Mouse (Mus musculus): ENCODE measurements around the gene 3100002H09Rik.

3100002H09Rik gene

DNA sequence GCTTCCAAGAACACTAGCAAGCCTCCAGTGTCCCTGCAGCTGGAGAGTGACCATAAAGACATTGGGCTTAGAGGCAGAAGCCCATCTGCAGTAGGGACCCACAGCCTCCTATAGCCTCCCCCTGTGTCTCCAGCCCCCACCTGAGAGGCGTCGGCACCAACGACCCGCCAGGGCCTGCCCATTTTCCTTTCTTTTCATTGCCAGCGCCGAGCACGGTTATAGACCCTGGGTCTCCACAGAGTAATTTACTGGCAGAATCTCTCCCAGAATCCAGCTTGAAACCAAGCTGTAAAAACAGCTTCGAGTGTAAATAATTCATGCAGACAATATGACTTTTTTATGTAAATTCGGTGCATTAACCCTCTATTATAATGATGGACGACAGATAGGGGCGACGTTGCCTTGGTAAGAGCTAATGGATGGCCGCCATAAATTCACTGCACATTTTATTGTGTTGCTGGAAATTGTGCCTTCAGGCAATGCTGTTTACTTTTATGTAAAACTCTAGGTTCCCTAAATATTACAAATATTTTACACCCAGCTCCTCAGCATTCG, 4.9 kb upstream of the 3100002H09Rik start:
- no peak for DNase-seq (ENCODE audit: low spot score in 2 of 2)

DNA sequence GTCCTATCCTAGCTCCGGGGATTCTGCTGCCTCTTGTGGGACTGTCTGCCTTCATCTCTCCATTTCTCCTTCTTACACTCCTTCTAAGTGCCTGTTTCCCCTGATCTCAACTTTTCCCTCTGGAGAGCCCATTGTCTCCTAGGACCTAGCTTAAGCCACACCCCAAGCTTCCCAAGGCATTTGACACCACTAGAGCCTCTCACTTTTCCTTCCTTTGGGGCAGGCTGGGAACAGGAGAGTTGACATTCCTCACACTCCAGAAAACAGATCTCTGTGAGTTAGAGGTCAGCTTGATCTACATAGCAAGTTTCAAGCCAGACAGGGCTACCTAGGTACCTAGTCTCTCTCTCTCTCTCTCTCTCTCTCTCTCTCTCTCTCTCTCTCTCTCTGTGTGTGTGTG, 3.6 kb upstream of the 3100002H09Rik start:
- DNase-seq (ENCODE audit: low spot score in 2 of 2) = no peak

DNA sequence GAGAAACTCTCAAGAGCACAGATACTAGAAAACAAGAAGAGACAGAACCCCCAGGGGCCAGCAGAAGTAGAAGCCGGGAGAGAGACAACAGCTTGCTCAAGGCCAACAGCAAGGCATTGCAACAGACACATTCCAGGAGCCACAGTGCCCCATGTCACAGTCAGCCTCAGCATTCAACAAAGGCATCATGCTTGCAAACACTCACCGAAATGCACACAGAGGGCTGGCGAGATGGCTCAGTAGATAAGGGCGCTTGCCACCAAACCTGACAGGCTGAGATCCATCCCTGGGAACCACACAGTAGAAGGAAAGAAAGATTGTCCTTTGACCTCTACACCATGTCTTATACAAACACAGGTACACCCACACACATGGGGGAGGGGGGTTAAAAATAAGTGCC, 1.2 kb upstream of the 3100002H09Rik start:
- DNase-seq (ENCODE audit: low spot score in 2 of 2) = no peak

DNA sequence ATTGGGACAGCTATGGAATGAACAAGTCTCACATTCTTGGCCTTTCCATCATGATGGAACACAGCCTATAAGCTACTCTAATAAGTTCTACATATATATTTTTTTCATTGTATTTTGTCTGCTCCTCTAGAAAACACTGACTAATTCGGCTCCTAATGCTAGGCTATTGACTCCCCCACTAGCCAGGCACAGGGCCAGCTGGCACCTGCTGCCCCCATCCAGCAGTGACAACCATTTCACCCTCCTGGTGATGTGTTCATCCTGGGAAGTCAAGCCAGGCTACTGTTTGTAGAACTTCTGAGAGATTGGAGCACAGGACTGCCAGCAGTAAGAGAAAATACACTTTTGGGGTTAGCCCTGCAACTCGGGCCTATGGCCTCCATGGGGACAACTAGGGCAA, 537 bp downstream of the 3100002H09Rik start:
- DNase-seq (ENCODE audit: low spot score in 2 of 2) = no peak

DNA sequence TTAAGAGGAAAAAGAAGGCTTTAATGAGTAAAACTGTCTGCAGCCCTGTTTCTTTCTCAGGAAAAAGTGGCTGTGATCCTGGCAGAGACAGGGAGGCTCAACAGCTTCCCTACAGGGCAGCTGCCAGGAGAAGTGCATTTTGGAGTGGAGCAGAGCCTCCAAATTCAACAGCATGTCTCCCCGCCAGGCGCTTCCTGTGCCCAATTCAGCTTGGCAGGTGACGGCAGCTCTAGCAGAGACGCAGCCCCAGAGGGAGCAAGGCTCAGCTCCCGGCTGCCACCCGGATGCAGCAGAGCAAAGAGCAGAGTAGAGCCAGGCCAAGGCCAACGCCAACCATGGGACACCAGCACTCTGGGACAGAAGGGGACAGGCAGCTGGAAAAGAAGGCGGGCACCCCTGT, 3.4 kb downstream of the 3100002H09Rik start:
- no peak for DNase-seq (ENCODE audit: low spot score in 2 of 2)

DNA sequence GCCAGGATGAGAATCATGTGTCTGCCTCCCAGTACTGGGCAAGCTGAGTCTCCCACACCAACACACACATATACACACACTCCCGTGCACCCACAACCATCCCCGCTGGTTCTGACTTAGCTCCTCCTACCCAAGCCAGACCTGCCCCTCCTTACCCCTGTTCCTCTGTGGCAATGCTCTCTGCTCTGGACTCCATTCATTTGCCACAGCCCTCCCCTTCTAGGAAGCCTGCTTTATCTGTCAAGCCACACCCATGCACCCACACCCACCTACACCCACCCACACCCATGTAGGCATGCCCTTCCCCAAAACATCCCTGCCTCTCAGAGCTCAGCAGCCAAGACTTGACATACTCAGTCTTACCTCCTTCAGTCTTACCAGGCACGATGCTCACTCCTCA, 4.4 kb downstream of the 3100002H09Rik start:
- DNase-seq (ENCODE audit: low spot score in 2 of 2) = peak; percentile 22 to 54

DNA sequence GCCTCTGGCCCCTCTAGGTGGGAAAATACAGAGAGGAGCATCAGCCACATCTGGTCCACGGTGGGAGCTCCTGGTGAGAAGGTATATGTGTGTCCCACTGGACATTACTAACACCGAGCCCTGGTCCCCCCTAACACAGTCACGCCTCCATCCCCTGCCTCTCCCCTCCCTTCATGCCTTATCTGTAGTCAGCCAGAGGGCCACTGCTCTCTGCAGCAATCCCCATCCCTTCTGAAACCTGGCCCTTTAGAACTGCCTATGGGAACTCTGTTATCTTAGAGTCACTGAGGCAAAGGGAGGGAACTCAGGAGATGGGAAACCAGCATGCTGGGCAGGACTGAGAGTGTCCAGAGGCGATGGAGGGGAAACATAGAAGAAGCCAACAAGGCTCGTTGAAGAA, 5.3 kb downstream of the 3100002H09Rik start:
- DNase-seq (ENCODE audit: low spot score in 2 of 2) = peak in 1 of 2 experiments; percentile 4

DNA sequence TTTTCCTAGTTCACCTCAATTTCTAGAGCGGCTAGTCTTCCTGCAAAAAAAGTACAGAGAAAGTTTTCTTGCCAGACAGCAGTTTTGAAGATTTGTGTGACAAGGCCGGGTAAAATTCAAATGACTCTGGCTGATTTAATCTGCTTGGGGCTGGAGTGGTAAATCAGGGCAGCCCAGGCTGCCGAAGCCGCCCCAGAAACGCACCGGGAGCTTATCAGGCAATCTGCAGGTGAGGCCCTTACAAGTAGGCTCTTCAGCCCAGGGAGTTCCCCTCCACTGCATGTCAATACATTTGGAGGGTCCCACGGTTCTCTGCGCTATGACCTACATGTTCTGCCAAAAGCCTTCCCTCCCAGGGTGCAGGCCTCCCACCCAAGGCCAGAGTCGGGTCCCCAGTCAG, 6.9 kb downstream of the 3100002H09Rik start:
- DNase-seq (ENCODE audit: low spot score in 2 of 2) = no peak

DNA sequence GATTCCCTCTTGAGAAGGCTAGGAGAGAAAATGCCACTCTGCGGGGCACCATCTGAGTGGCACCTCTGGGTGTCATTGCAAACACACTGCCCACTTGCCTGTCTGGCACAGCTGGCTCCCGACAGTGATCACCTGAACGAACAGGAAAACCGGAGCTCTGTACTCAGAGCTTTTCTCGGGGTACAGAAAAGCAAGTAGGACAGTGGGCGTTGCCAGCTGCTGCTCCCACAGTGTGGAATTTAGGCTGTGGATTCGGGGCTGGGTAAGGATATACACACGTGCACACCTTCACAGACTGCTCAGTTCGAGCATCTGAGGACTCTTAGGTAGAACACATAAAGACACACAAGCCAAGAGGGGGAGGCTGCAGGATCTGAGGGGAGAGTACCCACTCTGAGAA, 14.7 kb downstream of the 3100002H09Rik start:
- no peak for DNase-seq (ENCODE audit: low spot score in 2 of 2)

DNA sequence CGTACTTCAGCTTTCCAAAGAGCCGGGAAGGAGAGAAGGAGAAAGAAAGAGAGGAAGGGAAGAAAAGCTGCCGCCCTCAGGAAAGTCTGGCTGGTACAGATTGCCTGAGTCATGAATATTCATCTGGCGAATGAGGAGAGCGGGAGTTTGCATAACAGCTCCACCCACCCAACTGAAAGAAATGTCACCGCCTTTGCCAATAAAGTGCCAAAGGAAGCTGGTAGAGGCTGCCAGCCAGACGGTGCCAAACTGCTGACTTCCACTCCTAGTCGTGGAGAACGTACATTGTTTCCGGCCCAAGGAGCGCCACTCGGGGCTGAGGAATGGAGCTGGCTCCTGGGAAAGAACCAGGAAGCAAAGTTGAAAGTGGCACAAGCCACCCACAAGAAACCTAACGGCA, 15.7 kb downstream of the 3100002H09Rik start:
- DNase-seq (ENCODE audit: low spot score in 2 of 2) = no peak

DNA sequence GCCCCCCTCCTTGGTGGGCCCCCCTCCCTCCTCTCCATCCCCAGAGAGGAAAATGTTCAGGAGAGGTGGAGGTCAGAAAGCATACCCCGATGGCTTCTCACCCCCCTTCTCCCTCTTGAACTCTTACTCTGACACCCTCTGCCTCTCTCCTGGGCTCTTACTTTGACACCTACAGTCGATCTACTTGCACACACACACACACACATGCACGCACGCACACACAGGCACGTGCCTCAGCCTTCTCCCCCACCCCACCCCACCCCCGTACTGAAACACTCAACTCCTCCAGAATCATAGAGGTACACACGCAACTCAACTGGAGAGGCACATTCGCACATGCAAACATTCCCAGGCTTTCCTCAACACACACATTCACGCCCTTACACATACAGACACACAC, 16.9 kb downstream of the 3100002H09Rik start:
- no peak for DNase-seq (ENCODE audit: low spot score in 2 of 2)

DNA sequence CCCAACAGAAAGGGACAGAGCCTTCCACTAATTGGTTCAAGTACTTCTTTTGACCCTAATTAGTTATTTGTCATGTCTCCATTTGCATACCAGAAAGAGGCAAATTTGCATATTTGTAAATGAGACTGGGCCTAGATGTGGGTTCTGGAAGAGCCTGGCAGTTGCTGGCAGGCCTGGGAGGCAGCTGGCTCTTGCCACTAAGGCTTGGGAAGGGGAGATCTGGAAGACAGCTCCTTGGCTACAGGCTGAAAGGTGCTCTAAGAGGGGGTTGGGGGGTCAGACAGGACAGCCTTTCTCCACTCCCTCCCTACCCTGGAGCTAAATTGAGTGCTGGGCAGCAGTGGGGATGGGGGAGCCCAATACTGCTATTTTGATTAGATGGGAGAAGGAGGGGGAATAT, 17.4 kb downstream of the 3100002H09Rik start:
- no peak for DNase-seq (ENCODE audit: low spot score in 2 of 2)

DNA sequence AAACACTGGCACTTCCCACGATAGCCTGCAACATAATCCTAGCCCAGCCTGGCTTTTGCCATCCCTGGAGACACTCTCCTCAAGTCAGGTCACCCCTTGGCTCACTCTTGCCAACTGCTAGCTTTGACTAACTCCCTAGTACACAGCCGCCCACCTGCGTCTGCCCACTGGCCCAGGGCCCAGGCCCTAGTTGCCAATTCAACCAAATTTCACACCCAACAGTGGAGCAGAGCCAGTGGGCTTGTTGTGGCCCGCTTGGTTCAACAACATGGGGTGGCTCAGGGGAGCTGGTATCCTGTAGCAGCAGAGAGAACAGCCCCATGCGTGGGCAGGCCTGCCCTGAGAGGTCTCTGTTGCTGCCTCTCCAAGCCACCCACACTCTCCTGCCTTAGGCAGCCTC, 18.4 kb downstream of the 3100002H09Rik start:
- DNase-seq (ENCODE audit: low spot score in 2 of 2) = no peak

DNA sequence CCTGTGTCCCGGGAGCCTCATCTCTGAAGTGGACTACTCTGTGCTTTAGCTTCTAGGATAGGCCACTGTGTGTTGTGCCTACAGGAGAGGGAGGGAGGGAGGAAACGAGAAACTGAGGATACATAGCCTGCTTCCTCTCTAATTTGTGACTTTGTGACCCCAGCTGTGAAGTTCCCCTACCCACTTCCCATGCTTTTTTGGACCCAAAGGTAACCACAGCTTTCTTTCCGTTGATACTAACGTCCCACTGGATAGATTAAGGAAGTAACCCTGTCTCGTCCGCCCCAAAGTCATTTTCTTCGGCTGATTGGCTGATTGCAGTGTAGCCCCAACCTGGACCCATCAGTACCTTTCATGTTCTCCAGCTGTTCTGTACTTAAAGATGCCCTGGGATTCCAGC, 29.9 kb downstream of the 3100002H09Rik start:
- no peak for DNase-seq (ENCODE audit: low spot score in 2 of 2)

DNA sequence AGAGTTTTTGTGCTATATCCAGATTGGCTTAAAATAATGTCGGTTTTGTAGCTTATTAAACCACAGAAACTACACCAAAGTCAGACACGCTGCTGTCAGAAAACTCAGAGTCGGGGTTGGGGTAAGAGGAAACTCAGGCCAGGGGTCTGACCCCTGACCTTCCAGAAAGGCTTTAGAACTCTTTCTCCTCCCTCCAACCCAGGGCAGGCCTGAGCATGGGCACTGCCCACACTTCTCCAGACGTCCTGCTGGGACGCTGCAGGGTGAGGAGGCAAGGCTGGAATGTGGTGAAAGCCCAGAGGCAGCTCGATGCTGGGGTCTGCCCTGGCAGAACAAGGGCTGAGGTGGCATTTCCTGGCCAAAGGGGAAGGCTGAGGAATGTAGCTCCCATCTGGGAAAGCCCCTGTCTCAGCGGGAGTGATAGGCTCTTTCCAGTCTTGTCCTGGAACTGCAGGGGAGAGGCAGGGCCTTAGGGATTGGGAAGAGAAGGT, 34.6 kb downstream of the 3100002H09Rik start:
- DNase-seq (ENCODE audit: low spot score in 2 of 2) = no peak

DNA sequence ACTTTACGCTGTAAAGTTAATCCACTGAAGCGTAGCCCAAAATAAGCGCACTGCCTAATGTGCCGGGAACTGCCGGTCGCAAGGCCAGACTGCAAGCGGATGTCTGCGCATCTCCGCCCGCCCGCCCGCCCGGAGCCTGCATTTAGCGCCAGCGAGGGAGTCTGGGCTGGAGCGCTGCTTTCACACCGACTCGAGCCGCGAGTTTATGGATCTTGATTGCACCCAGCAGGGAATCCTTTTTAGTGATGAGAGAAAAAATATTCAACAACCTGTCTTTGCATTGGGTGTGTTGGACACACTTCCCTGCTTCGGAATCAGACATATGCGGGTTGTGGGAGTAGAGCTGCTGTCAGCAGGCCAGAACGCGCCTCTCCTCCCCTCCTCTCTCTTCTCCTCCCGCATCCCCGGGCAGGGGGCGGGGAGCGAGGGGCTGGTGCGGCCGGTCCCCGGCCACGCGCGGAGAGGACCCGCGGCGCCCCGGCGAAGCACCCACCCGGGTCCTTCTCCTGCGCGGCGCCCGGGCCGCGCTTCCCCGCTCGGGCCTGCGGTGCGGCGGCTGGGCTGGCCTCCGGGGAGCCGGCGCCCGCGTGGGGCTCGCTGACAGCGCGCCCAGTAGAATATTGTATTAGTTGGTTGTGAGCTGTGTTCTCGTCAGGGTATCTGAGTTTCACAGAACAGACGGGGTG, 35.2 kb downstream of the 3100002H09Rik start:
- DNase-seq (ENCODE audit: low spot score in 2 of 2) = no peak

DNA sequence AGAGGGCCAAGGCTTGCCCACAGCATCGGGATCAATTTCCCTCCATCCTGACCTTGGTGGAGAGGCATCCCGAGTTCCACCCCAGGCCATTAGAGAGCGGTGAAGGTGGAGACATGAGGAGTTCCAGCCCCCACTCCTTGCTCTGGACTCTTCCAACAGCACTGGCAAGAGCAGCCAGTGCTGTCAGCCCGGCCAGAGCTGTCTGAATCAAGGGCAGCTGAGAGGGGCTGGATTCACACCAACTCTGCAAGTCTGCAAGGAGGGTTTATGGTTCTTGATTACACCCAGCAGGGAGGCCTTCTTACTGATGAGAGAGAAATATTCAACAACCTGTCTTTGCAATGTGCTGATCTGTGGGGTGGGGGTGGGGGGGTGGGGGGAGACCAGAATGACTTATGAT, 37.0 kb downstream of the 3100002H09Rik start:
- DNase-seq (ENCODE audit: low spot score in 2 of 2) = no peak

DNA sequence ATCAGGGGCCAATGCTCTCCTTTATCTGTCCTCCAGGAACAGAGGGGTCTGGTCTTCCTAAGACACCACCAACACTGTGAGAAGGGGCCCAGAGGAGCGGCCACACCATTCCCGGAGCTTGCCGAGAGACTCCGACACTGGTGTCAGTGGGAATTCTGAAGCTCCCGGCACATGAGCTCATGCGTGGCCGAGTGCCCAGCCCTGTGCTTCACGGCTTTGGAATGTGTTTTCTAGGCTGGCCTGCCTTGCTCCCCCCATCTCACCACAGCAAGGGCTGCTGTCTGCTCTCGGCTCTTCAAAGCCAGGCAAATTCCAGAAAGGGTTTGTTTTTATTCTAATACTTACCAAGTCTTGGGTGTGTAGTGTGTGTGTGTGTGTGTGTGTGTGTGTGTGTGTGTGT, 39.6 kb downstream of the 3100002H09Rik start:
- DNase-seq (ENCODE audit: low spot score in 2 of 2) = no peak

DNA sequence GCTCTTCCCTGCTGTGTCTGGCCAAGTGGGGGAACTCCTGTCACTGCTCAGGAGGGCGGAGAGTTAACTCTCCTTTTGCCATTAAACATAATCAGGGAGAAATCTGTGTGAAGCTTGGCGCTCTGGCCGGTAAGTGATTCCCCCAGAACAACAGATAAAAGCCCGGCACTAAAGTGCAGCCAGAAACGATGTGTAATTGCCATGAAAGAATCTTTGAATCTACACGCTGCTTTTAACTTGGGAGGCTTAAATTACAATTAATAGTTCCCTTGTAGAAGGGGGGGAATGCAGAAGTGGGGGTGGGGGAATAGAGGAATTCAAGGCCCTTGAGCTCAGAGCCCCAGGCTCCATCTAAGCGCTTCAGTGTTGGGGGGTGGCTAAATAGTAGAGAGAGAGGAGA, 40.9 kb downstream of the 3100002H09Rik start:
- DNase-seq (ENCODE audit: low spot score in 2 of 2) = no peak

DNA sequence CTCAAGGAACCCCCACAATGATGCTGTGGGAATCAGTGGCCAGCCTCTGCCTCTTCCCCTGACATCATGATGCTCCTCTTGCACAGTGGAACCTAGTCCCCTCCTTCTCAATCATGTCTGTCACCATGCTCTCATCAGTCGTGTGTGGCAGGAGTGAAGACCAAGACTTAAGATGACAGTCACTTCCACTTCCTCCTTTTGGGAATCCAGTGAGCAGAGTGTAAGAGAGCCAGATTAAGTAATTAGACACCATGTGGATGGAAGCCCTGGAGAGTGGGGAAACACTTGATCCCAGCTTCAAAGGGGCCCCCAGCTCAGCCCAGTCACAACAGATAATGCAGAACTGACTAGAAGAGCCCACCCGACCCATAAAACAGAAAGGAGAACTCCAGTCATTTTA, 47.2 kb downstream of the 3100002H09Rik start:
- DNase-seq (ENCODE audit: low spot score in 2 of 2) = no peak

DNA sequence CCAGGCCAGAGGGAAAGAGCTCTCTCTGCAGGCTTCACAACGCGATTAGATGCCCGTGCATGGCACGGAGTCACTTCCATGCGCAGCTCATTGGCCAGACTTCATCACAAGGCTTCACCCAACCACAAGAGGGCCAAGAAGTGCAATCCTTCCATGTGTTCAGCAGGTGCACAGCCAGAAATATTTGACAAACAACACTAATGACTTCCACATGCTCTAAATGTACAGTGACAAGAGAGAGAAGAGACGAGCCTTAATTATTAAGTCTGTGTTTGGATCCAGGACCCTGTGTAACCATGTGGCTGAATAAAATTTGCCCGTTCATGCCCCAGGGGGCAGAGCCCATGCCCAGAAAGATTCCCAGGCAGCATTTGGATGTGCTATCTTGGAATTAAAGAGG, 47.9 kb downstream of the 3100002H09Rik start:
- DNase-seq (ENCODE audit: low spot score in 2 of 2) = no peak
